Mouse (Mus musculus): ENCODE results near the gene Supt16.

Gene Supt16

GRCm38 (mm10) chr14:52197156-52197878 lies at the start of gene Supt16:
Supt16 (minus strand) TSS chr14:52197416.
- peak; percentile 89 for DNase-seq

- no peak for DNase-seq
Measured at GRCm38 (mm10) chr14:52246129-52246528, 48.9 kb upstream of the Supt16 start.

GRCm38 (mm10) chr14:52244690-52245042 lies 47.5 kb upstream of the Supt16 start:
- DNase-seq, result no peak

- DNase-seq, result peak; percentile 99
Measured at GRCm38 (mm10) chr14:52244041-52244689, 46.9 kb upstream of the Supt16 start.

GRCm38 (mm10) chr14:52236216-52236615 lies 39.0 kb upstream of the Supt16 start:
- DNase-seq, result no peak

GRCm38 (mm10) chr14:52235165-52235564 lies 37.9 kb upstream of the Supt16 start:
- no peak for DNase-seq

- DNase-seq, result no peak
Measured at GRCm38 (mm10) chr14:52232249-52232648, 35.0 kb upstream of the Supt16 start.

GRCm38 (mm10) chr14:52225972-52226371 lies 28.8 kb upstream of the Supt16 start:
- no peak for DNase-seq

GRCm38 (mm10) chr14:52217261-52217660 lies 20.0 kb upstream of the Supt16 start:
- DNase-seq, result no peak

GRCm38 (mm10) chr14:52199412-52199811 lies 2.2 kb upstream of the Supt16 start:
- no peak for DNase-seq

GRCm38 (mm10) chr14:52198141-52198540 lies 925 bp upstream of the Supt16 start:
- peak; percentile 18 for DNase-seq

GRCm38 (mm10) chr14:52196230-52197155 lies 723 bp downstream of the Supt16 start:
- no peak for DNase-seq

GRCm38 (mm10) chr14:52195691-52196090 lies 1.5 kb downstream of the Supt16 start:
- DNase-seq, result peak; percentile 65

GRCm38 (mm10) chr14:52190740-52191359 lies 6.4 kb downstream of the Supt16 start:
- DNase-seq, result peak; percentile 52

GRCm38 (mm10) chr14:52189519-52189918 lies 7.7 kb downstream of the Supt16 start:
- DNase-seq, result no peak

GRCm38 (mm10) chr14:52188788-52189187 lies 8.4 kb downstream of the Supt16 start:
- no peak for DNase-seq

GRCm38 (mm10) chr14:52166571-52166970 lies 30.6 kb downstream of the Supt16 start:
- no peak for DNase-seq

- DNase-seq, result no peak
Measured at GRCm38 (mm10) chr14:52160911-52161310, 36.3 kb downstream of the Supt16 start.

- no peak for DNase-seq
Measured at GRCm38 (mm10) chr14:52155008-52155407, 42.2 kb downstream of the Supt16 start.

GRCm38 (mm10) chr14:52152613-52153012 lies 44.6 kb downstream of the Supt16 start:
- DNase-seq, result no peak

- no peak for DNase-seq
Measured at GRCm38 (mm10) chr14:52152179-52152578, 45.0 kb downstream of the Supt16 start.

GRCm38 (mm10) chr14:52149888-52150287 lies 47.3 kb downstream of the Supt16 start:
- DNase-seq, result no peak

- peak; percentile 38 for DNase-seq
Measured at GRCm38 (mm10) chr14:52146540-52146939, 50.7 kb downstream of the Supt16 start.
